In the genomic region with DNA sequence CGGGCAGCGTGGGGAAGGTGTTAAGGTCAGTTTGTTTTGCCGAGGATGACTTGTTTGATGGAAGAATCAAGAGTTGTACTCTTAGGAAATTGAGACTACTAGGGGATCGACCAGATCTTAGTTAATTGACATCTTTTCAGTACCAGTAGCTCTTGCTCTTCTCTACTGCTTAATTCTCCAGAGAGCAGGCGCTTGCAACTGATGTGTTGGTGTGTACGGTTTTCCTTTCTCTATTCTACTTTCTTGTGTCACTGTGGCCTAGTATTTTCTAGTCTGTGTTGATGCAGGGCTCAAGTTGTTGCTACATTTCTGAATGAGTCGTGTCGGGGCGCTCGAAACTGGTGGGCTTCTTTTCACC, we compare ENCODE assay signal across 8 mouse cellular contexts. TPM values are rescaled to one million over a fixed set of nuclear protein-coding genes. Genes with fewer than 3 reads are reported as not detected.
DNase-seq lines count a peak whose midpoint lies in the region; ATAC-seq and TF ChIP-seq lines count a peak whose summit lies in the region.

No protein-coding gene starts in this region.

- no peak for TF ChIP-seq CTCF in left cerebral cortex, adult 2 months (IDR thresholded peaks at IDR 0.05)

- H3K9me3 ChIP-seq in embryonic facial prominence, embryonic 13.5 days = no peaks in the 10 kb centered on the region
- H3K9me3 ChIP-seq in intestine, embryonic 15.5 days = no peaks in the 10 kb centered on the region
- no peaks in the 10 kb centered on the region for H3K9me3 ChIP-seq in neural tube, embryonic 13.5 days

- H3K4me3 ChIP-seq in left cerebral cortex, adult 2 months = peak overlapping the region; percentile 93
- peak overlapping the region; percentile 89 for H3K4me3 ChIP-seq in embryonic facial prominence, embryonic 13.5 days
- peak overlapping the region; percentile 96 for H3K4me3 ChIP-seq in intestine, embryonic 15.5 days (replicated peaks)
- H3K4me3 ChIP-seq in neural tube, embryonic 13.5 days = peak overlapping the region; percentile 97

- H3K9ac ChIP-seq in embryonic facial prominence, embryonic 13.5 days = peak overlapping the region; percentile 96
- peak overlapping the region; percentile 93 for H3K9ac ChIP-seq in intestine, embryonic 15.5 days
- peak overlapping the region; percentile 96 for H3K9ac ChIP-seq in neural tube, embryonic 13.5 days

- H3K4me2 ChIP-seq in embryonic facial prominence, embryonic 13.5 days = peak overlapping the region; percentile 76
- H3K4me2 ChIP-seq in intestine, embryonic 15.5 days (replicated peaks) = peak overlapping the region; percentile 77
- H3K4me2 ChIP-seq in neural tube, embryonic 13.5 days = peak overlapping the region; percentile 82

- peak overlapping the region; percentile 91 for H3K27ac ChIP-seq in left cerebral cortex, adult 2 months
- peak overlapping the region; percentile 97 for H3K27ac ChIP-seq in embryonic facial prominence, embryonic 13.5 days
- peak overlapping the region; percentile 99; the same call in 1 of the 2 replicates for H3K27ac ChIP-seq in intestine, embryonic 15.5 days
- H3K27ac ChIP-seq in neural tube, embryonic 13.5 days (replicated peaks) = peak overlapping the region; percentile 98

- no peak for ATAC-seq in embryonic facial prominence, embryonic 13.5 days (ENCODE audit: insufficient number of reproducible peaks, insufficient read depth, low FRiP score, low TSS enrichment, low read depth)
- ATAC-seq in intestine, embryonic 15.5 days = no peak
- ATAC-seq in neural tube, embryonic 13.5 days (ENCODE audit: low read depth) = no peak

- H3K27me3 ChIP-seq in embryonic facial prominence, embryonic 13.5 days = no peaks in the 10 kb centered on the region
- H3K27me3 ChIP-seq in intestine, embryonic 15.5 days (replicated peaks) = no peaks in the 10 kb centered on the region
- H3K27me3 ChIP-seq in neural tube, embryonic 13.5 days = no peaks in the 10 kb centered on the region

- no peaks in the 10 kb centered on the region for H3K36me3 ChIP-seq in embryonic facial prominence, embryonic 13.5 days
- no peaks in the 10 kb centered on the region for H3K36me3 ChIP-seq in intestine, embryonic 15.5 days
- no peaks in the 10 kb centered on the region for H3K36me3 ChIP-seq in neural tube, embryonic 13.5 days

- 5% methylated on average over 10 of the region's 10 CpGs for WGBS in embryonic facial prominence, embryonic 13.5 days
- 4% methylated on average over 10 of the region's 10 CpGs for WGBS in intestine, embryonic 15.5 days
- WGBS in neural tube, embryonic 13.5 days = 7% methylated on average over 10 of the region's 10 CpGs

- H3K4me1 ChIP-seq in embryonic facial prominence, embryonic 13.5 days = peaks cover 22% of the 10 kb centered on the region
- 0 out of 2 replicates have a peak, but pooled peaks cover 4% of the 10 kb centered on the region for H3K4me1 ChIP-seq in intestine, embryonic 15.5 days (replicated peaks)
- peaks cover 32% of the 10 kb centered on the region for H3K4me1 ChIP-seq in neural tube, embryonic 13.5 days (replicated peaks)

- DNase-seq in left cerebral cortex, adult 2 months (ENCODE audit: extremely low spot score in 1 of 2, low spot score in 2 of 2) = no peak
- no peak for DNase-seq in left cerebral cortex, adult 18-20 months (ENCODE audit: low spot score in 2 of 2)
- DNase-seq in thymus, postnatal 4 days = no peak
- no peak for DNase-seq in layer of hippocampus, postnatal 10 days (ENCODE audit: low spot score in 2 of 2)
- no peak for DNase-seq in right cerebral cortex, postnatal 10 days (ENCODE audit: low spot score in 2 of 2)

- intact Hi-C loops in left cerebral cortex, adult 2 months (cut with DNase I) = no loop called here

RNA-seq across cellular contexts. Expression of a gene that starts 1.2 kb away (rescaled TPM):
- total RNA-seq in left cerebral cortex, adult 2 months (2021) = 10 to 100 TPM; 21.4 to 22.5 TPM
- 10 to 100 TPM; 20.5 to 20.7 TPM for total RNA-seq in left cerebral cortex, adult 18-20 months (2021)
- polyA plus RNA-seq in embryonic facial prominence, embryonic 13.5 days (2015; fragmentation: Nextera tagmentation; extraction: Ambion mirVana) = 5.1 and 5.7 TPM in 2 replicates
- 2.8 and 4.4 TPM in 2 replicates for polyA plus RNA-seq in intestine, embryonic 15.5 days (2015; fragmentation: Nextera tagmentation; extraction: Ambion mirVana)
- 5.4 and 7.2 TPM in 2 replicates for polyA plus RNA-seq in neural tube, embryonic 13.5 days (2015; fragmentation: Nextera tagmentation; extraction: Ambion mirVana)
- total RNA-seq in layer of hippocampus, postnatal 10 days (2021) = 10 to 100 TPM; 28.1 to 28.8 TPM

RNA-seq across cellular contexts. Expression of a gene that starts 3.7 kb away (rescaled TPM):
- 10 to 100 TPM; 69.6 to 72.2 TPM for total RNA-seq in left cerebral cortex, adult 2 months (2021)
- total RNA-seq in left cerebral cortex, adult 18-20 months (2021) = 10 to 100 TPM; 66.9 to 81.2 TPM
- 27.1 and 29.6 TPM in 2 replicates for polyA plus RNA-seq in embryonic facial prominence, embryonic 13.5 days (2015; fragmentation: Nextera tagmentation; extraction: Ambion mirVana)
- 17.5 and 18.2 TPM in 2 replicates for polyA plus RNA-seq in intestine, embryonic 15.5 days (2015; fragmentation: Nextera tagmentation; extraction: Ambion mirVana)
- polyA plus RNA-seq in neural tube, embryonic 13.5 days (2015; fragmentation: Nextera tagmentation; extraction: Ambion mirVana) = 23.5 and 26.1 TPM in 2 replicates
- 10 to 100 TPM; 62.6 to 63.9 TPM for total RNA-seq in layer of hippocampus, postnatal 10 days (2021)

RNA-seq across cellular contexts. Expression of a gene that starts 48.1 kb away (rescaled TPM):
- total RNA-seq in left cerebral cortex, adult 2 months (2021) = 1 to 10 TPM; 6.2 to 9.3 TPM
- total RNA-seq in left cerebral cortex, adult 18-20 months (2021) = 1 to 10 TPM; 9.7 TPM
- 0.61 and 1.2 TPM in 2 replicates for polyA plus RNA-seq in embryonic facial prominence, embryonic 13.5 days (2015; fragmentation: Nextera tagmentation; extraction: Ambion mirVana)
- 0.87 and 0.96 TPM in 2 replicates for polyA plus RNA-seq in intestine, embryonic 15.5 days (2015; fragmentation: Nextera tagmentation; extraction: Ambion mirVana)
- polyA plus RNA-seq in neural tube, embryonic 13.5 days (2015; fragmentation: Nextera tagmentation; extraction: Ambion mirVana) = 26.3 and 28.7 TPM in 2 replicates
- 10 to 100 TPM; 25.4 to 29.5 TPM for total RNA-seq in layer of hippocampus, postnatal 10 days (2021)
